Mouse (Mus musculus) embryonic facial prominence, embryonic 10.5 days (tissue): ENCODE data around the gene Cog8. TPM values are rescaled to one million over a fixed set of nuclear protein-coding genes. Genes with fewer than 3 reads are reported as not detected.

Experiments
- microRNA-seq: library from miRNA; unstranded; fragments of <30 nt; microRNA quantifications from one replicate; pipeline ENCODE4, GENCODE M21; 2017
- polyA plus RNA-seq: library from polyadenylated mRNA; unstranded; fragments of >200 nt; fragmentation: Nextera tagmentation; extraction: Ambion mirVana; gene quantifications from 2 replicates; pipeline ENCODE4 v1.2.1, GENCODE M21; 2016

The Cog8 gene
- polyA plus RNA-seq, 1 experiment from 2014 or later = 40.5 TPM

Small RNA genes lying within 50 kb of the gene (microRNA-seq; reads per million reads assigned to microRNA genes)
- gene Mir7075 = 0.91 reads per million

Other genes starting within 250 kb of the Cog8 start
- 0.05 and 0.17 TPM in 2 replicates for gene Has3, start 186.4 kb downstream of the Cog8 start, polyA plus RNA-seq
- gene Utp4, start 163.1 kb downstream of the Cog8 start, polyA plus RNA-seq = 100 and 103 TPM in 2 replicates
- 11.6 and 12.3 TPM in 2 replicates for gene Sntb2, start 120.9 kb downstream of the Cog8 start, polyA plus RNA-seq
- gene Vps4a, start 25.5 kb downstream of the Cog8 start, polyA plus RNA-seq = 65.7 and 66.0 TPM in 2 replicates
- gene Pdf, start 8.1 kb downstream of the Cog8 start, polyA plus RNA-seq = 53.4 and 54.1 TPM in 2 replicates
- 122 and 123 TPM in 2 replicates for gene Nip7, start 188 bp upstream of the Cog8 start, polyA plus RNA-seq
- gene Tmed6, start 9.0 kb upstream of the Cog8 start, polyA plus RNA-seq = not detected in 2 replicates
- gene Terf2, start 39.9 kb upstream of the Cog8 start, polyA plus RNA-seq = 18.5 and 20.5 TPM in 2 replicates
- gene Cyb5b, start 94.0 kb upstream of the Cog8 start, polyA plus RNA-seq = 138 and 149 TPM in 2 replicates
- gene Nfat5, start 236.8 kb upstream of the Cog8 start, polyA plus RNA-seq = 10.9 and 11.2 TPM in 2 replicates